ENCODE assay signal across 8 mouse cellular contexts in the genomic region with DNA sequence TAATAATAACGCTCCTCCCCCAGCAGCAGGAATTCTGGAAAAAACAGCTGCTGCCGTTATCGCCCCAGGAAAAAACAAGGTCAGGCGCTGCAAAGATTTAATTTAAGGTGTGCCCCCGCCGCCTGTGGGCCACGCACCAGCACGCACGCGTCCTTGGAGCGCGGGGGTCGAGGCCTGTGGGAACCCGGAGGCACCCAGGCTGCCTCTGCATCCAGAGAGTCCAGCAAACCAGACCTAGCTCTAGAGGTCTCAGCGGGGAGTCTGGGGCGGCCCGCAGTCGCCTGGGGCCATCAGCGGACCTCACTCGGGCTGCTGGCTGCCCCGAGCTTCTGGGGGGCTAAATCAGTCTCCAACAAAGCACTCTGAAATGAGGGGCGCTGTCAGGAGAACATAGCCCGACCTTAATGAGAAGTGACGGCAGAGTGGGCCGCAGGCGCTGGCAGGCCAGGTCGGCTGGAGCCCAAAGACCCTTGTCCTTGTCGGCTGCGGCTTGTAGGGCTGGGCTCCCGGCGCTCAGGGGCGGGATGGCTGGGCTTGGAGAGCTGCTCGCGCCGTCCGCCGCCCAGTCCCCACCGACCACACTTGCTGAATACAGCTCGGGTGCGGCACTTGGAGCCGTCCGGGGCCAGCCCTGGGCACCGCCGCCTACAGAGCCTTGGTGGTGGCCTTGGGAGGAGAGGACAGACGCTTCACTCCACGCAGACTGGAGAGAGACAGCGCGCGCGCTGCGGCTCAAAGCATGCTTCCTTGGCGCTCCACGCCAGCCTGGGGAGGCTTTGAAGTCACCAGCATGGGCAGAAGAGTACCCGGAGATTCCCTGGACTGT. TPM values are rescaled to one million over a fixed set of nuclear protein-coding genes. Genes with fewer than 3 reads are reported as not detected.
A peak's percentile ranks its signal among the peaks of the same experiment; 100 is the strongest.
DNase-seq lines count a peak whose midpoint lies in the region; ATAC-seq and TF ChIP-seq lines count a peak whose summit lies in the region.

No protein-coding gene starts in this region.

- TF ChIP-seq CTCF in lung, embryonic 14.5 days (IDR thresholded peaks at IDR 0.05; ENCODE audit: low read depth), result no peak

- no peaks in the 10 kb centered on the region for H3K27me3 ChIP-seq in intestine, embryonic 14.5 days (replicated peaks; ENCODE audit: control insufficient read depth, insufficient read depth, low read length)
- H3K27me3 ChIP-seq in lung, embryonic 14.5 days (ENCODE audit: insufficient read depth, low read length), result no peaks in the 10 kb centered on the region

- H3K9me3 ChIP-seq in intestine, embryonic 14.5 days (ENCODE audit: control insufficient read depth, low read length), result no peaks in the 10 kb centered on the region
- no peaks in the 10 kb centered on the region for H3K9me3 ChIP-seq in lung, embryonic 14.5 days (ENCODE audit: low read depth, low read length)

- H3K4me1 ChIP-seq in intestine, embryonic 14.5 days (replicated peaks; ENCODE audit: control insufficient read depth, insufficient read depth, low read length), result peaks cover 37% of the 10 kb centered on the region
- peaks cover 28% of the 10 kb centered on the region for H3K4me1 ChIP-seq in lung, embryonic 14.5 days (ENCODE audit: insufficient read depth)

- peak overlapping the region; percentile 91 for H3K9ac ChIP-seq in intestine, embryonic 14.5 days (ENCODE audit: low read length)
- peak overlapping the region; percentile 98 for H3K9ac ChIP-seq in lung, embryonic 14.5 days

- H3K27ac ChIP-seq in intestine, embryonic 14.5 days (ENCODE audit: low read depth), result peak overlapping the region; percentile 95
- H3K27ac ChIP-seq in lung, embryonic 14.5 days (ENCODE audit: low read depth), result peak overlapping the region; percentile 94

- peak; percentile 79 to 87 for DNase-seq in heart, adult 18-20 months
- DNase-seq in heart, adult 11 months, result no peak
- DNase-seq in brain, adult 2 months (ENCODE audit: low read depth, low spot score), result peak; percentile 54
- DNase-seq in gastrocnemius, adult 18-20 months (ENCODE audit: low spot score), result peak; percentile 51
- DNase-seq in intestine, embryonic 14.5 days (ENCODE audit: low spot score), result peak; percentile 83
- DNase-seq in lung, embryonic 14.5 days, result peak; percentile 70
- peak; percentile 94 for DNase-seq in retina, postnatal 1 day
- DNase-seq in spleen, postnatal 36 days (ENCODE audit: low spot score in 2 of 2), result no peak

- H3K4me2 ChIP-seq in intestine, embryonic 14.5 days (ENCODE audit: low read length), result peak overlapping the region; percentile 97
- peak overlapping the region; percentile 99 for H3K4me2 ChIP-seq in lung, embryonic 14.5 days

- 3% methylated on average over 54 of the region's 54 CpGs for WGBS in intestine, embryonic 14.5 days
- 4% methylated on average over 54 of the region's 54 CpGs for WGBS in lung, embryonic 14.5 days

- 0 out of 2 replicates have a peak, but pooled peaks cover 6% of the 10 kb centered on the region for H3K36me3 ChIP-seq in intestine, embryonic 14.5 days (ENCODE audit: control insufficient read depth, insufficient read depth, low read length)
- H3K36me3 ChIP-seq in lung, embryonic 14.5 days (ENCODE audit: insufficient read depth), result peaks cover 30% of the 10 kb centered on the region; the same call in 1 of the 2 replicates

- ATAC-seq in intestine, embryonic 14.5 days (replicated peaks; ENCODE audit: low FRiP score, low TSS enrichment, low read depth), result no peak
- ATAC-seq in lung, embryonic 14.5 days (ENCODE audit: insufficient read depth), result no peak

- H3K4me3 ChIP-seq in intestine, embryonic 14.5 days (ENCODE audit: low read depth, low read length), result peak overlapping the region; percentile 83
- H3K4me3 ChIP-seq in lung, embryonic 14.5 days (ENCODE audit: low read depth, low read length), result peak overlapping the region; percentile 92

RNA-seq across cellular contexts. Expression of gene Slc38a10, which starts 34.4 kb away (rescaled TPM):
- 10 to 100 TPM; 89.2 to 93.9 TPM for total RNA-seq in heart, adult 18-20 months (2021)
- 10 to 100 TPM; 39.0 to 48.2 TPM for total RNA-seq in gastrocnemius, adult 18-20 months (2021)
- polyA plus RNA-seq in intestine, embryonic 14.5 days (2014; fragmentation: Nextera tagmentation; extraction: Ambion mirVana), result 77.1 and 78.0 TPM in 2 replicates
- 77.2 and 83.9 TPM in 2 replicates for polyA plus RNA-seq in lung, embryonic 14.5 days (2014; fragmentation: Nextera tagmentation; extraction: Ambion mirVana)

RNA-seq across cellular contexts. Expression of gene Bahcc1, which starts 47.2 kb away (rescaled TPM):
- total RNA-seq in heart, adult 18-20 months (2021), result 1 to 10 TPM; 3.5 to 5.0 TPM
- total RNA-seq in gastrocnemius, adult 18-20 months (2021), result 1 to 10 TPM; 3.4 to 4.6 TPM
- 12.1 and 12.7 TPM in 2 replicates for polyA plus RNA-seq in intestine, embryonic 14.5 days (2014; fragmentation: Nextera tagmentation; extraction: Ambion mirVana)
- polyA plus RNA-seq in lung, embryonic 14.5 days (2014; fragmentation: Nextera tagmentation; extraction: Ambion mirVana), result 14.3 and 15.6 TPM in 2 replicates

Comparison
In these comparisons a context has a peak if more than half of its experiments do, and no peak if none do; other contexts are left out.
1. DNase-seq: peak in heart, adult 18-20 months (2 of 2), brain, adult 2 months (single experiment), gastrocnemius, adult 18-20 months (single experiment), intestine, embryonic 14.5 days (single experiment), lung, embryonic 14.5 days (single experiment) and retina, postnatal 1 day (single experiment); none in heart, adult 11 months (single experiment) and spleen, postnatal 36 days (0 of 2).